Mouse (Mus musculus) gastrocnemius, adult 8-10 months (tissue): Measurements from ENCODE around the gene Unc80. TPM values are rescaled to one million over a fixed set of nuclear protein-coding genes. Genes with fewer than 3 reads are reported as not detected.

Source experiments
- DNase-seq, 2 experiments: peaks; one replicate each; pipeline ENCODE4 v3.0.0; 2022; ENCODE audit warnings: low spot score in 2 of 2
- total RNA-seq, 4 experiments: library from RNA; stranded (reverse); gene quantifications; 2 replicates each; pipeline ENCODE4 v1.2.4; 2022

The Unc80 gene
- under 1 TPM; 0.03 to 0.24 (median 0.10) TPM for total RNA-seq

GRCm38 (mm10) chr1:66467821-66468703, at the start of gene Unc80:
TSS of gene Unc80 (plus strand) at chr1:66468367.
- no peak for DNase-seq

GRCm38 (mm10) chr1:66426073-66426472, 42.1 kb upstream of the Unc80 start:
- DNase-seq = no peak

- DNase-seq = no peak
Measured at GRCm38 (mm10) chr1:66430962-66431361, 37.2 kb upstream of the Unc80 start.

GRCm38 (mm10) chr1:66431472-66431871, 36.7 kb upstream of the Unc80 start:
- no peak for DNase-seq

- DNase-seq = no peak
Measured at GRCm38 (mm10) chr1:66438069-66438468, 30.1 kb upstream of the Unc80 start.

- DNase-seq = no peak
Measured at GRCm38 (mm10) chr1:66442922-66443321, 25.2 kb upstream of the Unc80 start.

- DNase-seq = no peak
Measured at GRCm38 (mm10) chr1:66449471-66449870, 18.7 kb upstream of the Unc80 start.

- no peak for DNase-seq
Measured at GRCm38 (mm10) chr1:66456580-66456979, 11.6 kb upstream of the Unc80 start.

- DNase-seq = no peak
Measured at GRCm38 (mm10) chr1:66457747-66458146, 10.4 kb upstream of the Unc80 start.

GRCm38 (mm10) chr1:66459394-66459793, 8.8 kb upstream of the Unc80 start:
- DNase-seq = no peak

GRCm38 (mm10) chr1:66460850-66461249, 7.3 kb upstream of the Unc80 start:
- no peak for DNase-seq

GRCm38 (mm10) chr1:66468704-66469020, 495 bp downstream of the Unc80 start:
- DNase-seq = no peak

- DNase-seq = no peak
Measured at GRCm38 (mm10) chr1:66482751-66483150, 14.6 kb downstream of the Unc80 start.

GRCm38 (mm10) chr1:66493064-66493463, 24.9 kb downstream of the Unc80 start:
- DNase-seq = no peak

- no peak for DNase-seq
Measured at GRCm38 (mm10) chr1:66495310-66496012, 27.3 kb downstream of the Unc80 start.

- DNase-seq = no peak
Measured at GRCm38 (mm10) chr1:66550812-66551211, 82.6 kb downstream of the Unc80 start.

GRCm38 (mm10) chr1:66552396-66552966, 84.3 kb downstream of the Unc80 start:
- DNase-seq = no peak

- DNase-seq = no peak
Measured at GRCm38 (mm10) chr1:66561636-66562270, 93.6 kb downstream of the Unc80 start.

- no peak for DNase-seq
Measured at GRCm38 (mm10) chr1:66562332-66562731, 94.2 kb downstream of the Unc80 start.

GRCm38 (mm10) chr1:66569736-66570135, 101.6 kb downstream of the Unc80 start:
- no peak for DNase-seq

- DNase-seq = no peak
Measured at GRCm38 (mm10) chr1:66597163-66597788, 129.1 kb downstream of the Unc80 start.
